Mouse (Mus musculus): ENCODE results near the gene Copg1. TPM values are rescaled to one million over a fixed set of nuclear protein-coding genes. Genes with fewer than 3 reads are reported as not detected.

The Copg1 gene
- polyA plus RNA-seq, 1 experiment from 2014 or later, result 121 TPM

GRCm38 (mm10) chr6:87876068-87876643, 11.5 kb upstream of the Copg1 start:
- ATAC-seq (ENCODE audit: insufficient number of reproducible peaks, insufficient read depth, low FRiP score, low read depth), result no peak
- Histone ChIP-seq H3K4me1 (ENCODE audit: control insufficient read depth in 2 of 2, insufficient read depth in 2 of 2, low read length in 2 of 2) (no peaks in the 10 kb centered on the region), H3K27me3 (ENCODE audit: control insufficient read depth, insufficient read depth, low read length) (no peaks in the 10 kb centered on the region), H3K9ac (ENCODE audit: low read length) (no peak overlapping the region), H3K36me3 (ENCODE audit: control insufficient read depth, insufficient read depth, low read length) (no peaks in the 10 kb centered on the region), H3K9me3 (ENCODE audit: control insufficient read depth, low read length) (no peaks in the 10 kb centered on the region), H3K4me2 (ENCODE audit: low read length) (peak overlapping the region; percentile 8; the same call in 1 of the 2 replicates), H3K4me3 (ENCODE audit: control insufficient read depth in 1 of 2, insufficient read depth in 1 of 2, low read depth in 1 of 2, low read length in 2 of 2) (no peak overlapping the region), H3K27ac (replicated peaks in 1 of 2; ENCODE audit: control insufficient read depth in 1 of 2, insufficient read depth in 1 of 2, low read depth in 2 of 2, low read length in 2 of 2) (no peak overlapping the region)
- 69% methylated on average over 13 of the region's 13 CpGs for WGBS

- Histone ChIP-seq H3K4me2 (ENCODE audit: low read length) (no peak overlapping the region), H3K27ac (replicated peaks in 1 of 2; ENCODE audit: control insufficient read depth in 1 of 2, insufficient read depth in 1 of 2, low read depth in 2 of 2, low read length in 2 of 2) (no peak overlapping the region), H3K9ac (ENCODE audit: low read length) (no peak overlapping the region), H3K4me3 (ENCODE audit: control insufficient read depth in 1 of 2, insufficient read depth in 1 of 2, low read depth in 1 of 2, low read length in 2 of 2) (no peak overlapping the region), H3K27me3 (ENCODE audit: control insufficient read depth, insufficient read depth, low read length) (no peaks in the 10 kb centered on the region), H3K4me1 (ENCODE audit: control insufficient read depth in 2 of 2, insufficient read depth in 2 of 2, low read length in 2 of 2) (peaks cover 0 to 2% of the 10 kb centered on the region in 2 experiments; a peak in 1 of 4 replicates), H3K9me3 (ENCODE audit: control insufficient read depth, low read length) (no peaks in the 10 kb centered on the region), H3K36me3 (ENCODE audit: control insufficient read depth, insufficient read depth, low read length) (no peaks in the 10 kb centered on the region)
- no peak for ATAC-seq (ENCODE audit: insufficient number of reproducible peaks, insufficient read depth, low FRiP score, low read depth)
- 42% methylated on average over 4 of the region's 4 CpGs for WGBS
Measured at GRCm38 (mm10) chr6:87879010-87879409, 8.6 kb upstream of the Copg1 start.

- Histone ChIP-seq H3K4me3 (ENCODE audit: control insufficient read depth in 1 of 2, insufficient read depth in 1 of 2, low read depth in 1 of 2, low read length in 2 of 2) (no peak overlapping the region), H3K4me1 (ENCODE audit: control insufficient read depth in 2 of 2, insufficient read depth in 2 of 2, low read length in 2 of 2) (peaks cover 0 to 2% of the 10 kb centered on the region in 2 experiments; a peak in 1 of 4 replicates), H3K27ac (replicated peaks in 1 of 2; ENCODE audit: control insufficient read depth in 1 of 2, insufficient read depth in 1 of 2, low read depth in 2 of 2, low read length in 2 of 2) (no peak overlapping the region), H3K4me2 (ENCODE audit: low read length) (no peak overlapping the region), H3K9ac (ENCODE audit: low read length) (no peak overlapping the region), H3K9me3 (ENCODE audit: control insufficient read depth, low read length) (no peaks in the 10 kb centered on the region), H3K27me3 (ENCODE audit: control insufficient read depth, insufficient read depth, low read length) (no peaks in the 10 kb centered on the region), H3K36me3 (ENCODE audit: control insufficient read depth, insufficient read depth, low read length) (no peaks in the 10 kb centered on the region)
- no peak for ATAC-seq (ENCODE audit: insufficient number of reproducible peaks, insufficient read depth, low FRiP score, low read depth)
- 59% methylated on average over 3 of the region's 3 CpGs for WGBS
Measured at GRCm38 (mm10) chr6:87879628-87880027, 8.0 kb upstream of the Copg1 start.

GRCm38 (mm10) chr6:87882221-87882620, 5.4 kb upstream of the Copg1 start:
- Histone ChIP-seq H3K27me3 (ENCODE audit: control insufficient read depth, insufficient read depth, low read length) (no peaks in the 10 kb centered on the region), H3K9me3 (ENCODE audit: control insufficient read depth, low read length) (no peaks in the 10 kb centered on the region), H3K9ac (ENCODE audit: low read length) (no peak overlapping the region), H3K27ac (replicated peaks in 1 of 2; ENCODE audit: control insufficient read depth in 1 of 2, insufficient read depth in 1 of 2, low read depth in 2 of 2, low read length in 2 of 2) (no peak overlapping the region), H3K36me3 (ENCODE audit: control insufficient read depth, insufficient read depth, low read length) (no peaks in the 10 kb centered on the region), H3K4me1 (ENCODE audit: control insufficient read depth in 2 of 2, insufficient read depth in 2 of 2, low read length in 2 of 2) (peaks cover 0 to 2% of the 10 kb centered on the region in 2 experiments; a peak in 1 of 4 replicates), H3K4me3 (ENCODE audit: control insufficient read depth in 1 of 2, insufficient read depth in 1 of 2, low read depth in 1 of 2, low read length in 2 of 2) (no peak overlapping the region), H3K4me2 (ENCODE audit: low read length) (no peak overlapping the region)
- no peak for ATAC-seq (ENCODE audit: insufficient number of reproducible peaks, insufficient read depth, low FRiP score, low read depth)
- 67% methylated on average over 3 of the region's 3 CpGs for WGBS

- H3K4me1 ChIP-seq (ENCODE audit: control insufficient read depth in 2 of 2, insufficient read depth in 2 of 2, low read length in 2 of 2), result peaks cover 0 to 2% of the 10 kb centered on the region in 2 experiments; a peak in 1 of 4 replicates
- H3K27ac ChIP-seq (replicated peaks in 1 of 2; ENCODE audit: control insufficient read depth in 1 of 2, insufficient read depth in 1 of 2, low read depth in 2 of 2, low read length in 2 of 2), result no peak overlapping the region
- no peaks in the 10 kb centered on the region for H3K36me3 ChIP-seq (ENCODE audit: control insufficient read depth, insufficient read depth, low read length)
- no peak overlapping the region for H3K4me3 ChIP-seq (ENCODE audit: control insufficient read depth in 1 of 2, insufficient read depth in 1 of 2, low read depth in 1 of 2, low read length in 2 of 2)
- H3K27me3 ChIP-seq (ENCODE audit: control insufficient read depth, insufficient read depth, low read length), result no peaks in the 10 kb centered on the region
- 49% methylated on average over 4 of the region's 4 CpGs for WGBS
- H3K9ac ChIP-seq (ENCODE audit: low read length), result no peak overlapping the region
- H3K9me3 ChIP-seq (ENCODE audit: control insufficient read depth, low read length), result no peaks in the 10 kb centered on the region
- no peak for ATAC-seq (ENCODE audit: insufficient number of reproducible peaks, insufficient read depth, low FRiP score, low read depth)
- no peak overlapping the region for H3K4me2 ChIP-seq (ENCODE audit: low read length)
Measured at GRCm38 (mm10) chr6:87882816-87883215, 4.8 kb upstream of the Copg1 start.

GRCm38 (mm10) chr6:87886721-87887120, 893 bp upstream of the Copg1 start:
- WGBS, result 71% methylated on average over 1 of the region's 1 CpGs
- no peak overlapping the region for H3K27ac ChIP-seq (replicated peaks in 1 of 2; ENCODE audit: control insufficient read depth in 1 of 2, insufficient read depth in 1 of 2, low read depth in 2 of 2, low read length in 2 of 2)
- no peak for ATAC-seq (ENCODE audit: insufficient number of reproducible peaks, insufficient read depth, low FRiP score, low read depth)
- H3K27me3 ChIP-seq (ENCODE audit: control insufficient read depth, insufficient read depth, low read length), result no peaks in the 10 kb centered on the region
- peaks cover 29% of the 10 kb centered on the region for H3K36me3 ChIP-seq (ENCODE audit: control insufficient read depth, insufficient read depth, low read length)
- H3K4me3 ChIP-seq (ENCODE audit: control insufficient read depth in 1 of 2, insufficient read depth in 1 of 2, low read depth in 1 of 2, low read length in 2 of 2), result no peak overlapping the region
- H3K4me2 ChIP-seq (ENCODE audit: low read length), result no peak overlapping the region
- no peak overlapping the region for H3K9ac ChIP-seq (ENCODE audit: low read length)
- H3K9me3 ChIP-seq (ENCODE audit: control insufficient read depth, low read length), result no peaks in the 10 kb centered on the region
- peaks cover 5 to 8% of the 10 kb centered on the region in 2 experiments; a peak in 3 of 4 replicates for H3K4me1 ChIP-seq (ENCODE audit: control insufficient read depth in 2 of 2, insufficient read depth in 2 of 2, low read length in 2 of 2)

- no peak for ATAC-seq (ENCODE audit: insufficient number of reproducible peaks, insufficient read depth, low FRiP score, low read depth)
- Histone ChIP-seq H3K9ac (ENCODE audit: low read length) (no peak overlapping the region), H3K27ac (replicated peaks in 1 of 2; ENCODE audit: control insufficient read depth in 1 of 2, insufficient read depth in 1 of 2, low read depth in 2 of 2, low read length in 2 of 2) (no peak overlapping the region), H3K9me3 (ENCODE audit: control insufficient read depth, low read length) (no peaks in the 10 kb centered on the region), H3K4me2 (ENCODE audit: low read length) (no peak overlapping the region), H3K27me3 (ENCODE audit: control insufficient read depth, insufficient read depth, low read length) (no peaks in the 10 kb centered on the region), H3K4me3 (ENCODE audit: control insufficient read depth in 1 of 2, insufficient read depth in 1 of 2, low read depth in 1 of 2, low read length in 2 of 2) (no peak overlapping the region), H3K4me1 (ENCODE audit: control insufficient read depth in 2 of 2, insufficient read depth in 2 of 2, low read length in 2 of 2) (peaks cover 0 to under 1% of the 10 kb centered on the region in 2 experiments; a peak in 2 of 4 replicates), H3K36me3 (ENCODE audit: control insufficient read depth, insufficient read depth, low read length) (peaks cover 100% of the 10 kb centered on the region)
- WGBS, result 94% methylated on average over 7 of the region's 7 CpGs
Measured at GRCm38 (mm10) chr6:87893931-87894330, 6.3 kb downstream of the Copg1 start.

- no peak overlapping the region for H3K4me3 ChIP-seq (ENCODE audit: control insufficient read depth in 1 of 2, insufficient read depth in 1 of 2, low read depth in 1 of 2, low read length in 2 of 2)
- H3K4me2 ChIP-seq (ENCODE audit: low read length), result no peak overlapping the region
- peaks cover 100% of the 10 kb centered on the region for H3K36me3 ChIP-seq (ENCODE audit: control insufficient read depth, insufficient read depth, low read length)
- no peaks in the 10 kb centered on the region for H3K27me3 ChIP-seq (ENCODE audit: control insufficient read depth, insufficient read depth, low read length)
- no peak for ATAC-seq (ENCODE audit: insufficient number of reproducible peaks, insufficient read depth, low FRiP score, low read depth)
- H3K27ac ChIP-seq (replicated peaks in 1 of 2; ENCODE audit: control insufficient read depth in 1 of 2, insufficient read depth in 1 of 2, low read depth in 2 of 2, low read length in 2 of 2), result no peak overlapping the region
- WGBS, result 95% methylated on average over 10 of the region's 10 CpGs
- no peaks in the 10 kb centered on the region for H3K4me1 ChIP-seq (ENCODE audit: control insufficient read depth in 2 of 2, insufficient read depth in 2 of 2, low read length in 2 of 2)
- no peak overlapping the region for H3K9ac ChIP-seq (ENCODE audit: low read length)
- no peaks in the 10 kb centered on the region for H3K9me3 ChIP-seq (ENCODE audit: control insufficient read depth, low read length)
Measured at GRCm38 (mm10) chr6:87898028-87898427, 10.4 kb downstream of the Copg1 start.
